Mouse (Mus musculus) embryonic fibroblast, embryonic 13.5 days (primary cell): ENCODE data around the gene Polm.

ENCODE experiments used
- CTCF ChIP-seq: IDR thresholded peaks from 2 replicates; pipeline ENCODE4 v1.5.1; 2011; ENCODE audit warnings: mild to moderate bottlenecking, control low read depth, low read length, moderate library complexity, borderline replicate concordance; ENCODE audit not compliant: insufficient read depth
- POLR2A ChIP-seq: IDR thresholded peaks from 2 replicates; pipeline ENCODE4 v1.6.1; 2011; ENCODE audit warnings: low read depth, mild to moderate bottlenecking, control low read depth, low read length, moderate library complexity

DNA sequence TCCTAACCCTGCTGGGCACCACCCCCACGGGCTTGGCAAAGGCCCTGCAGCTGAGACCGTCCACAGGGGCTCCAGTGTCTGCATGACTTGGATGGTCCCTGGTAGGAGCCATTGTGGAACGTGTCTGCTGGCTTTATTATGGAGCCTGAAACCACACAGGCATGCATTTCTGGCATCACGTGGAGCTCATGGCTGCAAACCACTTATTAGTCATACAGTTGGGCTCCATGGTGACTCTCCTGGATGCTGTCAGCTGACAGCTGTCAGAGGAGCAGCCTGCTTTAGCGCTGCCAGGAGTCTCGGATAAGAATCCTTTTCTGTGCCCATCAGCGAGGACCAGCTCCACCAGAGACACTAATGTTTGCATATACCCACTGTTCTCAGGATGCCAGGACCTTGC, 42.1 kb downstream of the Polm start:
- TF ChIP-seq CTCF (no peak), POLR2A (no peak)
